Mouse (Mus musculus): ENCODE results near the gene Arhgef17. TPM values are rescaled to one million over a fixed set of nuclear protein-coding genes. Genes with fewer than 3 reads are reported as not detected.

The Arhgef17 gene
- polyA plus RNA-seq, 1 experiment, result 0.02 TPM

- no peaks in the 10 kb centered on the region for H3K36me3 ChIP-seq (ENCODE audit: control insufficient read depth)
- no peaks in the 10 kb centered on the region for H3K4me1 ChIP-seq (ENCODE audit: control insufficient read depth)
- H3K4me3 ChIP-seq (replicated peaks), result no peak overlapping the region
- TF ChIP-seq GATA1 (IDR thresholded peaks at IDR 0.05; ENCODE audit: low read length), result no peak
- TF ChIP-seq TAL1 (IDR thresholded peaks at IDR 0.05; ENCODE audit: low read length), result no peak
- H3K27me3 ChIP-seq (ENCODE audit: control insufficient read depth), result no peaks in the 10 kb centered on the region
- H3K9me3 ChIP-seq (ENCODE audit: control insufficient read depth, low read length), result no peaks in the 10 kb centered on the region
Observed at GRCm38 (mm10) chr7:100908567-100908966, 23.3 kb downstream of the Arhgef17 start.

DNA sequence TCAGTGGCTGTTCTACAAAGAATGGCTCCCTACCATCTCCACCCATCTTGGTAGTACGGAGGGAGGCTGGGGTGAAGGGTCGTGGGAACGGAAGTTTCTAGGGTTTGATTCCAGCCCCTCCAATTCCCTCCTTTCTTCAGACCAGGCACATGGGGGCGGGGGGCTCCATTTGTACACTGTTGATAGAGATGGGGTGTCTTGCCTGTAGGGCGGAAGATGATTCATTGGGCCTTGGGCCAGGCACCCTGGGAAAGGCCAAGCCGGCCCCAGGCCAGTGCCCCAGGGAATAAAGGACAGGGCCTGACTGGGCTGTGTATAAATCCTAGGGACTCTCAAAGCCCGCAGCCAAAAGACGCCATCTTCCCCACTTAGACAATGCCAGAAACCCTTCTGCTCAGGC is 23.8 kb downstream of the Arhgef17 start:
- Histone ChIP-seq H3K27me3 (ENCODE audit: control insufficient read depth) (no peaks in the 10 kb centered on the region), H3K4me1 (ENCODE audit: control insufficient read depth) (no peaks in the 10 kb centered on the region), H3K36me3 (ENCODE audit: control insufficient read depth) (no peaks in the 10 kb centered on the region), H3K9me3 (ENCODE audit: control insufficient read depth, low read length) (no peaks in the 10 kb centered on the region), H3K4me3 (replicated peaks) (no peak overlapping the region)
- TF ChIP-seq TAL1 (IDR thresholded peaks at IDR 0.05; ENCODE audit: low read length) (no peak), GATA1 (IDR thresholded peaks at IDR 0.05; ENCODE audit: low read length) (no peak)

DNA sequence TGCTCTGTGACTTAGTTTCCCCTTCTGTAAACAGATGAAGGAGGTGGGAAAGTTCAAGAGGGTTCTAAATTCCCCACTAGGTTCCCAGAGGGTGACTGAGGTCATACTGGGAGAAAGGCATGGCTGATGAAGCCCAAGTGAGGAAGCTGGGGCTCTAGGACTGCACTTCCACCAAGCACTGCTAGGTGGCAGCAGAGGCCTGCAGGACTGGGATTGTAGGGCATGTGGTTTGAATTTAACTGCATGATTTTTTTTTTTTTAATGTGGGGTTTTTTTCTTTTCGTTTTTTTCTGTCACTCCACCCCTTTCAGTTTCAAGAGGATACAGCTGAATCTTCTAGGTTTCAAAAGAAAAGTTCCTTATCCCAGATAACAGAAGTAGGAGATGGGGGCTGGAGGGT is 24.7 kb downstream of the Arhgef17 start:
- H3K27me3 ChIP-seq (ENCODE audit: control insufficient read depth), result no peaks in the 10 kb centered on the region
- no peak overlapping the region for H3K4me3 ChIP-seq (replicated peaks)
- H3K9me3 ChIP-seq (ENCODE audit: control insufficient read depth, low read length), result no peaks in the 10 kb centered on the region
- H3K36me3 ChIP-seq (ENCODE audit: control insufficient read depth), result no peaks in the 10 kb centered on the region
- no peaks in the 10 kb centered on the region for H3K4me1 ChIP-seq (ENCODE audit: control insufficient read depth)
- no peak for TF ChIP-seq TAL1 (IDR thresholded peaks at IDR 0.05; ENCODE audit: low read length)
- TF ChIP-seq GATA1 (IDR thresholded peaks at IDR 0.05; ENCODE audit: low read length), result no peak

DNA sequence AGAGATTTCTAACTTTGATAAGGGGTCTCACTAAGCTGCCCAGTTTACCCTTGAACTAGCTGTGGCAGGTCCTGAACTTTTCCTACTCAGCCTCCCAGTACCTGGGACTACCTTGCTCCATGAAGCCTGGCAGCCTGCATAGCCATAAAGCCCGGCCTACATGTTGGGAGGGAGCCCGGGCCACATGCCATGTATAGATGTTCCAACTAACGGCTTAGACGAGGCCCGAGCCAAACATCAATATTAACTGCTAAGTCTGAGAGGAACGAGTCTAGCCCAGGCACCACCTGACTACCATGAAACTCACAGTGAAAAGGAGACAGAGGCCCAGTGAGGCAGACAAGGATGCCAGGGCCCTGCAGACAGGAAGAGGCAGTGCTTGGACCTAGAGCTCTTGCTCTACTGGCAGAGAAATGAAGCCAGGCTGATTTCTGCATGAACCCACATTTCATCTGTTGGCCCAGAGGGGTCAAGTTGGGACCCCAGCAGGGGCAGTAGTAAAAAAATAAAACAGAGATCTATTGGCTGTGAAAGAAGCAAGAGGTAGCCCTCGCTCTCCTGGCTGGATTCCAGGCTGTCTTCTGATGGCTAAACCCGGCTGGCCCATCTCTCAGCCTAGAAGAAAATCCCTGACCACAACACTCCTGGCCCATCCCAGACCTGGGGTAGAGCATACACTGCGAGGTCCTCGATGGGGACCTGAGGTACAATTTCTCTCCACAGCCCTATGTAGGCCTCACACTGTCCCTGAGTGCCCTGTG is 25.7 kb downstream of the Arhgef17 start:
- TF ChIP-seq TAL1 (IDR thresholded peaks at IDR 0.05; ENCODE audit: low read length) (no peak), GATA1 (IDR thresholded peaks at IDR 0.05; ENCODE audit: low read length) (no peak)
- Histone ChIP-seq H3K4me3 (replicated peaks) (no peak overlapping the region), H3K36me3 (ENCODE audit: control insufficient read depth) (no peaks in the 10 kb centered on the region), H3K9me3 (ENCODE audit: control insufficient read depth, low read length) (no peaks in the 10 kb centered on the region), H3K27me3 (ENCODE audit: control insufficient read depth) (no peaks in the 10 kb centered on the region), H3K4me1 (ENCODE audit: control insufficient read depth) (no peaks in the 10 kb centered on the region)

GRCm38 (mm10) chr7:100905037-100905436 is 26.9 kb downstream of the Arhgef17 start:
- TF ChIP-seq TAL1 (IDR thresholded peaks at IDR 0.05; ENCODE audit: low read length) (no peak), GATA1 (IDR thresholded peaks at IDR 0.05; ENCODE audit: low read length) (no peak)
- Histone ChIP-seq H3K4me1 (ENCODE audit: control insufficient read depth) (no peaks in the 10 kb centered on the region), H3K27me3 (ENCODE audit: control insufficient read depth) (no peaks in the 10 kb centered on the region), H3K4me3 (replicated peaks) (no peak overlapping the region), H3K9me3 (ENCODE audit: control insufficient read depth, low read length) (no peaks in the 10 kb centered on the region), H3K36me3 (ENCODE audit: control insufficient read depth) (no peaks in the 10 kb centered on the region)

- H3K27me3 ChIP-seq (ENCODE audit: control insufficient read depth), result no peaks in the 10 kb centered on the region
- H3K4me1 ChIP-seq (ENCODE audit: control insufficient read depth), result no peaks in the 10 kb centered on the region
- TF ChIP-seq TAL1 (IDR thresholded peaks at IDR 0.05; ENCODE audit: low read length) (no peak), GATA1 (IDR thresholded peaks at IDR 0.05; ENCODE audit: low read length) (no peak)
Observed at GRCm38 (mm10) chr7:100904612-100905011, 27.3 kb downstream of the Arhgef17 start.

DNA sequence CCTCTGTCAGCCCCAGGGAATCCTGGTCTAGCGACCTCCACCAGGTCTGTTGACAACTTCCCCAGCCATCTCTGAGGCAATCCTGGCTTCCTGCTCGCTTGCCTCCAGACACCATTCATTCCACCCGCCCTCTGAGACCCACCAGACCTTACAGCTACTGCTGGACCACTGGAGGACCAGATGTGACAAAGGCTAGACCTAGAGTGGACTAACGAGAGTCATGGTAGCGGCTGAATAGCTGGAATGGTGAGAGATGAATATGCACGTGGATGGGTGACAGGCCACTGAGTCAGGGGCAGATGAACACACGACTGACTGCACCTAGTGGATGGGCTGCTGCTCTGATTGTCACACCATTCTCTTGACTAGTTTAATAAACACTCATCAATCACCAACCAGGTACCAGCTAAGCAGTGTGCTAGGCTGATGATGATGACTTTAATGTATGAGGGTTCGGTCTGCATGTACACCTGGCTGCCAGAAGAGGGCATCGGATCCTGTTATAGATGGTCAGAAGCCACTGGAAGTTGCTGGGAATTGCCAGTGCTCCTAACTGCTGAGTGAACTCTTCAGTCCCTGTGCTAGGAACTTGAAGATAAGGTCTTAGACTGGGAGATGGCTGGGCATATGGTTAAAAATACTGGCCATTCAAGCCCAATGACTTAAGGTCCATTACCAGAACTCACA is 29.3 kb downstream of the Arhgef17 start:
- H3K4me1 ChIP-seq (ENCODE audit: control insufficient read depth), result no peaks in the 10 kb centered on the region
- H3K36me3 ChIP-seq (ENCODE audit: control insufficient read depth), result no peaks in the 10 kb centered on the region
- TF ChIP-seq GATA1 (IDR thresholded peaks at IDR 0.05; ENCODE audit: low read length) (no peak), TAL1 (IDR thresholded peaks at IDR 0.05; ENCODE audit: low read length) (no peak)
- no peaks in the 10 kb centered on the region for H3K27me3 ChIP-seq (ENCODE audit: control insufficient read depth)
- H3K9me3 ChIP-seq (ENCODE audit: control insufficient read depth, low read length), result no peaks in the 10 kb centered on the region
- H3K4me3 ChIP-seq (replicated peaks), result no peak overlapping the region

More at GRCm38 (mm10) chr7:100904612-100905011, 27.3 kb downstream of the Arhgef17 start:
- Histone ChIP-seq H3K9me3 (ENCODE audit: control insufficient read depth, low read length) (no peaks in the 10 kb centered on the region), H3K4me3 (replicated peaks) (no peak overlapping the region), H3K36me3 (ENCODE audit: control insufficient read depth) (no peaks in the 10 kb centered on the region)

- Histone ChIP-seq H3K4me1 (ENCODE audit: control insufficient read depth) (peaks cover 3% of the 10 kb centered on the region; the same call in 1 of the 2 replicates), H3K27me3 (ENCODE audit: control insufficient read depth) (peaks cover 31% of the 10 kb centered on the region), H3K4me3 (replicated peaks) (no peak overlapping the region), H3K9me3 (ENCODE audit: control insufficient read depth, low read length) (no peaks in the 10 kb centered on the region), H3K36me3 (ENCODE audit: control insufficient read depth) (no peaks in the 10 kb centered on the region)
- TF ChIP-seq TAL1 (IDR thresholded peaks at IDR 0.05; ENCODE audit: low read length) (no peak), GATA1 (IDR thresholded peaks at IDR 0.05; ENCODE audit: low read length) (no peak)
Observed at GRCm38 (mm10) chr7:100897828-100898227, 34.1 kb downstream of the Arhgef17 start.

DNA sequence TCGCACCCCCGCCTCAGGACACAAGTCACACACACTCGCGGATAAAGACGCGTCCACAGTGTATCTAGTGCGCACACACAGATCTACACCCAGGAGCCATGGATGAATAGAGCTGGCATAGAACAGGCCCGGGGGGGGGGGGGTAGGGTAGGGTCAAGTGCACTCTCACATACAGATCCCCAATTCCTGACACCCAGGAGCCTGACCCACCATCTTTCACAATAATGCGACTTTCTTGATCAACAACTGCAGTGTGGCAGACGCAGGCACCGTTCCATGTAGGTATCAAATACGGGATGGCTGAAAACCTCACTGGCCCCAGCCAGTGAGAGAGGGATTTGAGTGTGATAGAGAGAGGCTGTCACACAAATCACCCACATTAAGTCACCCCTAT is 37.1 kb downstream of the Arhgef17 start:
- H3K9me3 ChIP-seq (ENCODE audit: control insufficient read depth, low read length), result no peaks in the 10 kb centered on the region
- TF ChIP-seq TAL1 (IDR thresholded peaks at IDR 0.05; ENCODE audit: low read length) (no peak), GATA1 (IDR thresholded peaks at IDR 0.05; ENCODE audit: low read length) (no peak)

More for the DNA sequence above, 37.1 kb downstream of the Arhgef17 start:
- H3K36me3 ChIP-seq (ENCODE audit: control insufficient read depth), result no peaks in the 10 kb centered on the region; the same call in 1 of the 2 replicates
- H3K4me1 ChIP-seq (ENCODE audit: control insufficient read depth), result peaks cover 3% of the 10 kb centered on the region; the same call in 1 of the 2 replicates
- H3K4me3 ChIP-seq (replicated peaks), result peak overlapping the region; percentile 24
- peaks cover 32% of the 10 kb centered on the region for H3K27me3 ChIP-seq (ENCODE audit: control insufficient read depth)

All from erythroblast, embryonic 14.5 days (primary cell).